Mouse (Mus musculus) midbrain, embryonic 14.5 days (tissue): ENCODE measurements at regions not wholly inside any gene's neighbourhood (a gene's known extent, or its start where the extent isn't known, plus 50 kb on each side); places are given as distances from the start of the nearest gene placed in this dataset.
A peak's percentile ranks its signal among the peaks of the same experiment; 100 is the strongest.

Experiments
- ATAC-seq: fragments of 200-750 bp; cut with Nextera tagmentation; 2 replicates; pipeline ENCODE4 v1.8.0; 2017; ENCODE audit warnings: moderate number of reproducible peaks, moderate library complexity; ENCODE audit not compliant: low FRiP score, low TSS enrichment
- DNase-seq: peaks from one replicate; pipeline ENCODE4 v3.0.0-alpha.2; 2015
- H3K27ac ChIP-seq: fragments of 300-500 bp; sonication (generic); replicated peaks from 2 replicates; pipeline ENCODE4 v1.5.1; 2014; ENCODE audit warnings: mild to moderate bottlenecking, low read depth, low read length, moderate library complexity
- H3K27me3 ChIP-seq: fragments of 300-500 bp; sonication (generic); 2 replicates; pipeline ENCODE4 v1.6.1; 2014; ENCODE audit warnings: low read length, control low read depth, mixed read lengths; ENCODE audit not compliant: control insufficient read depth, insufficient read depth
- H3K36me3 ChIP-seq: fragments of 300-500 bp; sonication (generic); 2 replicates; pipeline ENCODE4 v1.6.1; 2014; ENCODE audit warnings: low read length, control low read depth; ENCODE audit not compliant: control insufficient read depth, insufficient read depth
- H3K4me1 ChIP-seq: fragments of 300-500 bp; sonication (generic); 2 replicates; pipeline ENCODE4 v1.6.1; 2014; ENCODE audit warnings: mild to moderate bottlenecking, antibody characterized with exemption, low read length, control low read depth; ENCODE audit not compliant: control insufficient read depth, insufficient read depth
- H3K4me2 ChIP-seq: fragments of 300-500 bp; sonication (generic); 2 replicates; pipeline ENCODE4 v1.6.1; 2014; ENCODE audit warnings: mild to moderate bottlenecking, low read length, moderate library complexity
- H3K4me3 ChIP-seq: fragments of 300-500 bp; sonication (generic); replicated peaks from 2 replicates; pipeline ENCODE4 v1.5.1; 2014; ENCODE audit warnings: low read depth, low read length
- H3K9ac ChIP-seq: fragments of 300-500 bp; sonication (generic); replicated peaks from 2 replicates; pipeline ENCODE4 v1.6.1; 2014; ENCODE audit warnings: mild to moderate bottlenecking, low read length, moderate library complexity
- H3K9me3 ChIP-seq: fragments of 300-500 bp; sonication (generic); 2 replicates; pipeline ENCODE4 v1.6.1; 2016; ENCODE audit warnings: low read length, control low read depth, mixed read lengths; ENCODE audit not compliant: control insufficient read depth
- WGBS: fragments of 180-500 bp; shearing (Covaris S2); extraction: QIAGEN DNeasy Blood & Tissue Kit; methylation state at CpG from one replicate; pipeline ENCODE4 v1.1.7; 2014; 5-methylcytosine and 5-hydroxymethylcytosine counted together

DNA sequence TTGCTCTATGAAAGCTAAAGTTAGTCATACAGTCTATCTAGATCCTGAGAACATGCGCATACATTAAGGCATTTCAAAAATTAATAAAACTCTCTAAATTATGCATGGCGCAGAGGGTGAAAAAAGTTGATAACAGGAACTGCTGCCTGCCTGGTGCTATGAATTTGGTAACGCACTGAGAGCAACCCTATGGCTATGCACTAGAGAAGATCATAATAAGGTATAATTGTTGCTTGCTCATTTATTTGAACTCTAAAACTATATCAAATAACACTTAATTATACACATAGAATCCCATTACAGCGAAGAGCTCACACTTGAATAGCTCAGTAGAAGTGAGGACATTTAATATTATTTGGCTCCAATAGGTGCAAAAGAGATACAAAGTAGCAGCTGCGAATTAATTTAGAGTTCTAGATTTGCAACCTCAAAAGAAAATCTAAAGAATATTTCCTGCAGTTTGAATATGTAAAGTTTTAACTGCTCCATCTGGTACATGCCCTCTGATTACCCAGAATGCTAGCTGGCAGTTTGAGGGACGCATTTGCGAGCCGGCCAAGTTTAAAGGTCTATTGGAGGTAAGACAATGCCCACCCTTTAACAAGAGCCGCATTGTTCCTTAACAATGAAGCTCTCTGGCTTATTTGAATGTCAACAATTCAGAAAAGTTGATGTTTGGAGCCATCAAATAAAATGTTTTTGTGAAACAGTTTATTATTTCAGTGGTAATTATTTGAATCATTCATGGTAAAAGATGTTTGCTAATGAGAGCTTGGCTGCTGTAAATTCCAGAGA is 56.0 kb upstream of the Fbxl4 start:
- Histone ChIP-seq H3K36me3 (no peaks in the 10 kb centered on the region), H3K4me2 (0 out of 2 replicates have a peak overlapping the region, but pooled peaks have one; percentile 1), H3K9ac (no peak overlapping the region), H3K4me1 (peaks cover 7% of the 10 kb centered on the region; the same call in 1 of the 2 replicates), H3K27me3 (no peaks in the 10 kb centered on the region), H3K9me3 (peaks cover 7% of the 10 kb centered on the region; the same call in 1 of the 2 replicates), H3K4me3 (no peak overlapping the region), H3K27ac (no peak overlapping the region)
- DNase-seq, result peak; percentile 47
- WGBS, result 47% methylated on average over 9 of the region's 9 CpGs
- peak; percentile 77; the same call in 1 of the 2 replicates for ATAC-seq

DNA sequence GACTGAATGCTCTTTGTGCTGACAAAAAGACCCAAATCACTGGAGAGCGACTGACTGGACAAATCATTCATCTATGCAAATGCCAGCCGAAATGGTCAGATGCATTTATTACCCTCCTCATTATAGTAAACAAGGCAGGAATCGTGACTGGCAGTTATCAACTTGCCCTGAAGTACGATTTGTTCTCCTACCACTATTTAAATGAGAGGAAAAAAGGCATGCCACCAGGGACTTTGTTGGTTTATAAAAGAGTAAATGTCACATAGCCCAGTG is 55.5 kb upstream of the Fbxl4 start:
- Histone ChIP-seq H3K4me2 (no peak overlapping the region), H3K27me3 (no peaks in the 10 kb centered on the region), H3K36me3 (no peaks in the 10 kb centered on the region), H3K9ac (no peak overlapping the region), H3K4me3 (no peak overlapping the region), H3K27ac (no peak overlapping the region), H3K9me3 (peaks cover 7% of the 10 kb centered on the region; the same call in 1 of the 2 replicates), H3K4me1 (peaks cover 7% of the 10 kb centered on the region; the same call in 1 of the 2 replicates)
- 15% methylated on average over 4 of the region's 4 CpGs for WGBS
- DNase-seq, result peak; percentile 45
- ATAC-seq, result peak; percentile 66; the same call in 1 of the 2 replicates

DNA sequence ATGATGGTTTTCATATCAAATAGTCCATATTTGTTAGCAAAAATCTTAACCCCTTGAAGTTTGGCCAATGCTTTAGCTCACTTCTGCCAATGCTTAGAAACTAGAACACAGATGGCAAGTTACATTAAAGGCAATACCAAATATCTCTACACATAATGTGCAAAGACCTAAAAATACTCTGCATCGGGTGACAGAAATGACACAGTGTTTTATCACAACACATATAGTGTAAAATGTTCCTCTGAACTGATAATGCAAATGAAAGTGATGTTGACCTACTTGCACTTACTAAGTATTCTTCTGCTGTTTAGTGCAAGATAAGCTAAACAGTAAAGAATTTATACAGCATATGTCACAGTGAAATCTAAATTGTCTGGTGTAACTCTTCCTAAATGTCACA is 55.1 kb upstream of the Fbxl4 start:
- Histone ChIP-seq H3K36me3 (no peaks in the 10 kb centered on the region), H3K9me3 (peaks cover 7% of the 10 kb centered on the region; the same call in 1 of the 2 replicates), H3K27ac (no peak overlapping the region), H3K9ac (no peak overlapping the region), H3K27me3 (no peaks in the 10 kb centered on the region), H3K4me3 (no peak overlapping the region), H3K4me1 (peaks cover 7% of the 10 kb centered on the region; the same call in 1 of the 2 replicates), H3K4me2 (no peak overlapping the region)
- WGBS, result 86% methylated on average over 1 of the region's 1 CpGs
- DNase-seq (no peak), ATAC-seq (no peak)
